Mouse (Mus musculus): ENCODE measurements at regions not wholly inside any gene's neighbourhood (a gene's known extent, or its start where the extent isn't known, plus 50 kb on each side); places are given as distances from the start of the nearest gene placed in this dataset.
"Not testable (repeated sequence)": the region's sequence is repeated elsewhere in the genome, so short reads cannot be mapped to it uniquely, and the experiment has no call there.

DNA sequence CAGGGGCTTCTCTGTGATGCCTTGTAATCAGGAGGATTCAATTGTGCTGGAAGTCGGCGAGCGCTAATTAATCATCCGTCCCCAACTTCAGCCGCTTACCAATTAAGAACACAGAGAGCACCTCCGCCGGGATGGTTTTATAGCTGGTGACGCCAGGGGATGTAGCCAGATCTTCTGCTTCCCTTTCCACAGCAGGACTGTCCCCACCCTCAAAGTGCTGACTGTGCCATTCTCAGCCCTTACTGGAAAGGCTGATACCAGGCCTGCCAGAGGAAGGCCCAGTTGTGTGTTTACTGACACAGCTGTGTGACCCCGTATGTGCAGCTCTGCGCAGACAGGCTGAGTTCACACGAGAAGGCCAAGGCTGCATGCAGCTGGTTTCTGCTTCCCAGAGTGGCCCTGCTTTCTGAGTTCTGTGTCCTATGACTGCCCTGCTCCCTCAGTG is 59.9 kb upstream of the Bend4 start:
- intact Hi-C loops (cut with DNase I): no loop called here
- no peak for DNase-seq

DNA sequence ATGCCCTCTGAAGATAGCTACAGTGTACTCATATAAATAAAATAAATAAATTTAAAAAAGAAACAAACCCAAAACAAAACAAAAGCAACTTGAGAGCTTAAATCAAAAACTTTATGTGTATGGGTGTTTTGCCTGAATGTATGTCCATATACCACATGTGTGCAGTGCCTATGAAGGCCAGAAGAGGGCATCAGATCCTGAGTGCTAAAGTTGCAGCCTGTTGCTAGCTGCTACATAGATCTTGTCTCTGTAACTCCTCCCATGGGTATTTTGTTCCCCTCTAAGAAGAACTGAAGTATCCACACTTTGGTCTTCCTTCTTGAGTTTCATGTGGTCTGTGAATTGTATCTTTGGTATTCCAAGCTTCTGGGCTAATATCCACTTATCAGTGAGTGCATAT is 62.6 kb upstream of the Bend4 start:
- DNase-seq; intact Hi-C loops (cut with DNase I): not testable (repeated sequence)

- DNase-seq: no peak
- intact Hi-C loops (cut with DNase I): no loop called here
These were observed 64.8 kb upstream of the Bend4 start for GRCm38 (mm10) chr5:67492893-67493302.

DNA sequence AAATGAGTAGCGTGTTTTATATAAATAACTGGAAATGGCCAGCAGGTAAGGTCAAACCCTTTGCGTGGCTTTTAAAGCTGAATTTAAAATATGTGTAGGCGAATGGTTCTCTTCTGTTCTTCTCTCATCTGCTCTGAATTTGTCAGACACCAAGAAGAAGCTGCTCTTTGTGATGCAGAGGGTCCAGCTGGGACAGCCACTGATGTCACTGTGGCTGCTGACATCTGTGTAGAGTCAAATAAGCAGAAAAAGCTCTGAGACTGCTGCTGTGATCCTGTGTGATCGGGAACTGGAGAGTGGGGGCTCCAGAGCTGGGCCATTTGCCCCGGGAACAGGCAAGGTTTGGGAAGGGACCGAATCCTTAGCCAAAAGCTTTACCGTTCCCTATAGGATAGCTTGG is 68.6 kb upstream of the Bend4 start:
- intact Hi-C loops (cut with DNase I): no loop called here
- DNase-seq: no peak

- no peak for DNase-seq
- intact Hi-C loops (cut with DNase I): no loop called here
These were observed 87.4 kb upstream of the Shisa3 start for GRCm38 (mm10) chr5:67520251-67520650.

- DNase-seq: no peak
- intact Hi-C loops (cut with DNase I): no loop called here
These were observed 86.2 kb upstream of the Shisa3 start for GRCm38 (mm10) chr5:67521423-67521912.

DNA sequence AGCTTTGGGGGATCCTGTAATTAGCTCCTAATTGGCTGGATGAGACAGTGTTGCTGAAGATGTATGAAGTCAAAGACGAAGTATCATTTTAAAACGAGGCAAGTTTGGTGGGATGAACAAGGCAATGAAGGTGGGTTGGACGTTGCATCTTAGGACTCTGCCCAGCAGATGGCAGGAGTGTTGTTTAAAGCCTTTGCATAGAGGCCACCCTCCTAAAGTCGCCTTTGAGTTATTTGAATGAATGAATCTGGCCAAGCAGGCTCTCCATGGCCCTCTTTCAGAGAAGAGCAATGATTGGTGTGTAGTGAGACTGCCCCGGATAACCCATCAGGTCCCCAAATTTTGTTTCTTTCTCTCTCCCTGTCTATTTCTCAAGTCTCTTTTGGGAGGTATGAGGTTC is 77.5 kb upstream of the Shisa3 start:
- no peak for DNase-seq
- intact Hi-C loops (cut with DNase I): loop anchor here (5.0 kb wide), 1 partner anchor 482 kb away; no protein-coding TSS in a partner anchor

DNA sequence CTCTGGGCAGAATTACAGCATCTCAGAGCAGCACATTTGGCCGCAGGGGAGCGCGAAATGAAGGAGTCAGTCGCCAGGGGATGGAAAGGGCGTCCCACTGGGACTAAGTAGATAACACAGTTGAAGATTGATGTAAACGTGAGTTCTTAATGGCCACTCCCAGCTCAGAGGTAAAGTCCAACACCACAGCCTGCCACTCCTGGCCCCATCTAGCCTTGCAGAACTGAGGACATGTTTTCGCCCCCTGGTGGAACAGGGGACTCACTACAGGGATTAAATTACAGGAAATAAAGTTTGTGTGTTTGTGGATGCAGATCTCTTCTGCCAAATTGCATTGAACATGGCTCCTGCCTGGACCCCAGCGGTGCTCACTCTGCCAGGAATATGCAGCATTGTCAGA is 76.7 kb upstream of the Shisa3 start:
- intact Hi-C loops (cut with DNase I): loop anchor here (5.0 kb wide), 1 partner anchor 481 kb away; no protein-coding TSS in a partner anchor
- no peak for DNase-seq

GRCm38 (mm10) chr5:67532351-67532750 is 75.3 kb upstream of the Shisa3 start:
- peak; percentile 67 to 69 for DNase-seq
- intact Hi-C loops (cut with DNase I): loop anchor here (2.0 to 5.0 kb wide), 2 partner anchors 194 to 480 kb away; no protein-coding TSS in a partner anchor

GRCm38 (mm10) chr5:67532756-67533255 is 74.9 kb upstream of the Shisa3 start:
- intact Hi-C loops (cut with DNase I): loop anchor here (2.0 to 5.0 kb wide), 2 partner anchors 194 to 479 kb away; no protein-coding TSS in a partner anchor
- DNase-seq: peak; percentile 38 to 42

DNA sequence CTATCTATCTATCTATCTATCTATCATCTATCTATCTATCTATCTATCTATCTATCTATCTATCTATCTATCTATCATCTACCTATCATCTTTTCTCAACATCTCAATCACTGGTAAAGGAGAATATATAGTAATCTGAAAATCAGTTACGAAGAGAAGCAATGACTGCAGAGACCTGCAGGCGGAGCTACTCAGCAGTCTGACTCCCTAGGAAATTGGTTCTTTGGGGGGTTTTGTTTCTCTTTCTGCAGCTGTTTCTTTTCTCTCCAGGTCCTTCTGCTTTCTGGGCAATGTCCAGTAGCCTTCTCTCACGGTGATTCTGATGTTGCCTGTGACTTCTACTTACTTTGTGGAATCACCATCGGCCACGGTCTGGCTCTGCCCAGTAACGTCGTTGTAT is 73.6 kb upstream of the Shisa3 start:
- DNase-seq: no peak
- intact Hi-C loops (cut with DNase I): loop anchor here (5.0 kb wide), 1 partner anchor 478 kb away; no protein-coding TSS in a partner anchor

DNA sequence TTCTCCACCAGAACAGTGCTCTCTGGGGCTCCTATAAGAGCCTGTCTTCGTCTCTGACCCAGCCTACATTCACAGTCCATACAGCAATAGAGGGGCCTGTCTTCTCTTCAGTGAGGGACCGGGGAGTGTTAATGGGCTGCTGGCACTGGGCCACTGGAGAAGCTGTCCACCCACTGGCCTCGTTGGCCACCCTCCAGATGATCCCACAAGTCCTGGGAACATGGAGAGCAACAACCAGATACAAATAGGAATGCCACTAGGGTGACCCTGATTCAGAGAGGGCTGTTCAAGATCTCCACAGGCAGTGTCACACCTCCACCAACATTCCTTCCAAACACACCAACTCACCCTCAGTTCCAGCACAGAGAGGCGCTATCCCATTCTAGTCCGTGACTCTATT is 69.7 kb upstream of the Shisa3 start:
- intact Hi-C loops (cut with DNase I): no loop called here

DNA sequence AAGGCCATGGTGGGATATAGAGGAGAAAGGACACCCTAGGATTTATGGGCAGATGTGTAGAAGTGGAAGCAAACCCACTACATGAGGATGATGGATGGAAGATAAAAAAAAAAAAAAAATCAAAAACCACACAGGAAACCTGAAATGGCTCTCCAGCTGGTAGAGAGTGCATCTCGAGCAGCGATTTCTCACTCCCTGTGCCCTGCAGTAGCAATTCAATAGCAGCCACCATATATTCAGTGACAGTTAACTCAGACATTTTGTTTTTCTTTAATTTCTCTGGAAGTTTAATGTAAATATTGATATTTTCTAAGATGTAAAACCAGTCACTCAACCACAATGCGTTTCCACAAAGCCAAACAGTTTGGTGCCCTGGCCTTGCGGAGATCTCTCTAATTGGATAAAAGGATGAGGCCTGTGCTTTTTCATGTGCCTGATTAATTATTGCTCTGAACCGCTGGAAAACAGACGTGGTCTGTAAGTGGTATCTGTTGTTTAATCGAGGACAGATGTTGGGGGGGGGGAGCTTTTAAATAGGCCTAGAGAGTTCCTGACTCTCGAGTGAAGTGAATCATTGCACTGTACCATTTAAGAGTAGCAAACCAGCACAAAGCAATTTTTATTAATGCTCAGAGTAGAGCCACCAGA is 68.0 kb upstream of the Shisa3 start:
- intact Hi-C loops (cut with DNase I): no loop called here
- DNase-seq: no peak

More for the DNA sequence above, 69.7 kb upstream of the Shisa3 start:
- DNase-seq: no peak

GRCm38 (mm10) chr5:67541867-67542266 is 65.8 kb upstream of the Shisa3 start:
- intact Hi-C loops (cut with DNase I): no loop called here
- DNase-seq: no peak

- no peak for DNase-seq
- intact Hi-C loops (cut with DNase I): no loop called here
These were observed 63.6 kb upstream of the Shisa3 start for GRCm38 (mm10) chr5:67544028-67544589.

- intact Hi-C loops (cut with DNase I): no loop called here
- no peak for DNase-seq
These were observed 57.4 kb upstream of the Shisa3 start for GRCm38 (mm10) chr5:67550257-67550656.

GRCm38 (mm10) chr5:67551668-67552390 is 55.9 kb upstream of the Shisa3 start:
- DNase-seq: no peak
- intact Hi-C loops (cut with DNase I): no loop called here

DNA sequence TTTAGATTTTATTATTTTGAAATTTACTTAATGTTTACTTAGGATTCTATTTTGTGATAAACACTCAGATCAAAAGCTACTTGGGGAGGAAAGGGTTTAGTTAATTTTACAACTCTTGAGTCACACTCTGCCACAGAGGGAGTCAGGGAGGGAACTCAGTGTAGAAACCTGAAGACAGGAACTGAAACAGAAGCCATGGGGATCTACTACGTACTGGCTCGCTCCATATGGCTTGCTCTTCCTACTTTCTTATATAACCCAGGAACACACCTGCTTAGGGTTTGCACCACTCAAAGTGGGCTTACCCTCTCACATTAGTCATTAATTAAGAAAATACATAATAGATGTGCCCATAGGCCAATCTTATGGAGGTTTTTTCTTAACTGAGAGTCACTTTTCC is 54.8 kb upstream of the Shisa3 start:
- intact Hi-C loops (cut with DNase I): no loop called here
- DNase-seq: no peak

Measured in gastrocnemius, postnatal 36 days (tissue).